Mouse (Mus musculus): ENCODE results near the gene Rtn2. TPM values are rescaled to one million over a fixed set of nuclear protein-coding genes. Genes with fewer than 3 reads are reported as not detected.
A peak's percentile ranks its signal among the peaks of the same experiment; 100 is the strongest.

Rtn2 gene
- polyA plus RNA-seq, 1 experiment from 2014 or later: 111 TPM

- H3K27me3 ChIP-seq (ENCODE audit: control insufficient read depth, insufficient read depth, low read depth, low read length): peaks cover 9% of the 10 kb centered on the region
- 0 out of 2 replicates have a peak overlapping the region, but pooled peaks have one; percentile 25 for H3K9ac ChIP-seq (ENCODE audit: low read depth, low read length)
- no peaks in the 10 kb centered on the region for H3K9me3 ChIP-seq (replicated peaks; ENCODE audit: control insufficient read depth, low read length, poor library complexity, severe bottlenecking)
- WGBS: 19% methylated on average over 10 of the region's 10 CpGs
- peaks cover 22% of the 10 kb centered on the region for H3K4me1 ChIP-seq (ENCODE audit: control insufficient read depth, insufficient read depth, low read length)
- no peak for ATAC-seq
- H3K27ac ChIP-seq (ENCODE audit: low read length): no peak overlapping the region
- H3K4me3 ChIP-seq (ENCODE audit: low read depth, low read length): no peak overlapping the region; the same call in 1 of the 2 replicates
- H3K4me2 ChIP-seq (ENCODE audit: low read length): peak overlapping the region; percentile 93
- H3K36me3 ChIP-seq (ENCODE audit: control insufficient read depth, insufficient read depth, low read length): no peaks in the 10 kb centered on the region
Measured at GRCm38 (mm10) chr7:19341250-19341649, 58.8 kb downstream of the Rtn2 start.

GRCm38 (mm10) chr7:19341761-19342409 is 59.5 kb downstream of the Rtn2 start:
- Histone ChIP-seq H3K9ac (ENCODE audit: low read depth, low read length) (peak overlapping the region; percentile 57), H3K36me3 (ENCODE audit: control insufficient read depth, insufficient read depth, low read length) (no peaks in the 10 kb centered on the region), H3K4me1 (ENCODE audit: control insufficient read depth, insufficient read depth, low read length) (peaks cover 24% of the 10 kb centered on the region), H3K9me3 (replicated peaks; ENCODE audit: control insufficient read depth, low read length, poor library complexity, severe bottlenecking) (no peaks in the 10 kb centered on the region), H3K27ac (ENCODE audit: low read length) (no peak overlapping the region), H3K27me3 (ENCODE audit: control insufficient read depth, insufficient read depth, low read depth, low read length) (peaks cover 9% of the 10 kb centered on the region), H3K4me2 (ENCODE audit: low read length) (peak overlapping the region; percentile 93), H3K4me3 (ENCODE audit: low read depth, low read length) (peak overlapping the region; percentile 44)
- ATAC-seq: no peak
- under 1% methylated on average over 39 of the region's 41 CpGs for WGBS

GRCm38 (mm10) chr7:19342481-19343027 is 60.1 kb downstream of the Rtn2 start:
- WGBS: under 1% methylated on average over 27 of the region's 27 CpGs
- Histone ChIP-seq H3K4me2 (ENCODE audit: low read length) (peak overlapping the region; percentile 93), H3K27ac (ENCODE audit: low read length) (no peak overlapping the region), H3K4me1 (ENCODE audit: control insufficient read depth, insufficient read depth, low read length) (peaks cover 24% of the 10 kb centered on the region), H3K4me3 (ENCODE audit: low read depth, low read length) (peak overlapping the region; percentile 44), H3K27me3 (ENCODE audit: control insufficient read depth, insufficient read depth, low read depth, low read length) (peaks cover 9% of the 10 kb centered on the region), H3K9ac (ENCODE audit: low read depth, low read length) (peak overlapping the region; percentile 57), H3K9me3 (replicated peaks; ENCODE audit: control insufficient read depth, low read length, poor library complexity, severe bottlenecking) (no peaks in the 10 kb centered on the region), H3K36me3 (ENCODE audit: control insufficient read depth, insufficient read depth, low read length) (no peaks in the 10 kb centered on the region)
- ATAC-seq: no peak

GRCm38 (mm10) chr7:19343210-19343808 is 60.9 kb downstream of the Rtn2 start:
- Histone ChIP-seq H3K9me3 (replicated peaks; ENCODE audit: control insufficient read depth, low read length, poor library complexity, severe bottlenecking) (no peaks in the 10 kb centered on the region), H3K27ac (ENCODE audit: low read length) (no peak overlapping the region), H3K4me1 (ENCODE audit: control insufficient read depth, insufficient read depth, low read length) (peaks cover 24% of the 10 kb centered on the region), H3K4me3 (ENCODE audit: low read depth, low read length) (no peak overlapping the region), H3K36me3 (ENCODE audit: control insufficient read depth, insufficient read depth, low read length) (0 out of 2 replicates have a peak, but pooled peaks cover under 1% of the 10 kb centered on the region), H3K4me2 (ENCODE audit: low read length) (no peak overlapping the region), H3K9ac (ENCODE audit: low read depth, low read length) (no peak overlapping the region), H3K27me3 (ENCODE audit: control insufficient read depth, insufficient read depth, low read depth, low read length) (peaks cover 9% of the 10 kb centered on the region)
- no peak for ATAC-seq
- under 1% methylated on average over 11 of the region's 11 CpGs for WGBS

GRCm38 (mm10) chr7:19344237-19344847 is 61.9 kb downstream of the Rtn2 start, which contains the start of gene Ercc1:
Ercc1 (plus strand) TSS chr7:19344778.
- ATAC-seq: peak; percentile 13; the same call in 1 of the 2 replicates
- Histone ChIP-seq H3K4me2 (ENCODE audit: low read length) (peak within 1 kb of the TSS; percentile 93), H3K4me3 (ENCODE audit: low read depth, low read length) (peak within 1 kb of the TSS; percentile 67), H3K36me3 (ENCODE audit: control insufficient read depth, insufficient read depth, low read length) (0 out of 2 replicates have a peak, but pooled peaks cover 2% of the 10 kb centered on the region), H3K27ac (ENCODE audit: low read length) (peak within 1 kb of the TSS; percentile 78), H3K9ac (ENCODE audit: low read depth, low read length) (peak within 1 kb of the TSS; percentile 74), H3K27me3 (ENCODE audit: control insufficient read depth, insufficient read depth, low read depth, low read length) (peaks cover 9% of the 10 kb centered on the region), H3K9me3 (replicated peaks; ENCODE audit: control insufficient read depth, low read length, poor library complexity, severe bottlenecking) (no peaks in the 10 kb centered on the region), H3K4me1 (ENCODE audit: control insufficient read depth, insufficient read depth, low read length) (peaks cover 24% of the 10 kb centered on the region)
- 28% methylated on average over 12 of the region's 12 CpGs for WGBS

GRCm38 (mm10) chr7:19344938-19345471 is 62.6 kb downstream of the Rtn2 start:
- WGBS: 0% methylated on average over 31 of the region's 31 CpGs

More at GRCm38 (mm10) chr7:19344938-19345471, 62.6 kb downstream of the Rtn2 start:
- H3K27ac ChIP-seq (ENCODE audit: low read length): peak overlapping the region; percentile 78
- peak overlapping the region; percentile 74 for H3K9ac ChIP-seq (ENCODE audit: low read depth, low read length)
- peak; percentile 94 for ATAC-seq
- H3K4me2 ChIP-seq (ENCODE audit: low read length): peak overlapping the region; percentile 93
- H3K4me1 ChIP-seq (ENCODE audit: control insufficient read depth, insufficient read depth, low read length): peaks cover 24% of the 10 kb centered on the region
- H3K36me3 ChIP-seq (ENCODE audit: control insufficient read depth, insufficient read depth, low read length): peaks cover 2% of the 10 kb centered on the region; the same call in 1 of the 2 replicates
- H3K9me3 ChIP-seq (replicated peaks; ENCODE audit: control insufficient read depth, low read length, poor library complexity, severe bottlenecking): no peaks in the 10 kb centered on the region
- H3K4me3 ChIP-seq (ENCODE audit: low read depth, low read length): peak overlapping the region; percentile 67
- peaks cover 9% of the 10 kb centered on the region for H3K27me3 ChIP-seq (ENCODE audit: control insufficient read depth, insufficient read depth, low read depth, low read length)

Other genes starting within 250 kb of the Rtn2 start
- 0.14 and 0.28 TPM in 2 replicates for gene Rsph6a, start 227.9 kb upstream of the Rtn2 start, polyA plus RNA-seq (2015; fragmentation: Nextera tagmentation; extraction: Ambion mirVana)
- 28.4 and 28.7 TPM in 2 replicates for gene Dmwd, start 206.4 kb upstream of the Rtn2 start, polyA plus RNA-seq (2015; fragmentation: Nextera tagmentation; extraction: Ambion mirVana)
- 6.9 and 8.1 TPM in 2 replicates for gene Dmpk, start 198.8 kb upstream of the Rtn2 start, polyA plus RNA-seq (2015; fragmentation: Nextera tagmentation; extraction: Ambion mirVana)
- 1.5 and 1.6 TPM in 2 replicates for gene Six5, start 188.0 kb upstream of the Rtn2 start, polyA plus RNA-seq (2015; fragmentation: Nextera tagmentation; extraction: Ambion mirVana)
- gene Gm4969, start 164.3 kb upstream of the Rtn2 start, polyA plus RNA-seq (2015; fragmentation: Nextera tagmentation; extraction: Ambion mirVana): 8.2 and 9.5 TPM in 2 replicates
- gene Fbxo46, start 162.8 kb upstream of the Rtn2 start, polyA plus RNA-seq (2015; fragmentation: Nextera tagmentation; extraction: Ambion mirVana): 18.2 and 21.1 TPM in 2 replicates
- 24.9 and 28.8 TPM in 2 replicates for gene Qpctl, start 133.3 kb upstream of the Rtn2 start, polyA plus RNA-seq (2015; fragmentation: Nextera tagmentation; extraction: Ambion mirVana)
- 105 TPM in 2 replicates for gene Snrpd2, start 132.9 kb upstream of the Rtn2 start, polyA plus RNA-seq (2015; fragmentation: Nextera tagmentation; extraction: Ambion mirVana)
- gene Gipr, start 116.5 kb upstream of the Rtn2 start, polyA plus RNA-seq (2015; fragmentation: Nextera tagmentation; extraction: Ambion mirVana): 4.0 and 4.8 TPM in 2 replicates
- 10.6 TPM in 2 replicates for gene Eml2, start 106.2 kb upstream of the Rtn2 start, polyA plus RNA-seq (2015; fragmentation: Nextera tagmentation; extraction: Ambion mirVana)
- 3.4 and 4.5 TPM in 2 replicates for gene Gpr4, start 70.1 kb upstream of the Rtn2 start, polyA plus RNA-seq (2015; fragmentation: Nextera tagmentation; extraction: Ambion mirVana)
- gene Opa3, start 54.3 kb upstream of the Rtn2 start, polyA plus RNA-seq (2015; fragmentation: Nextera tagmentation; extraction: Ambion mirVana): 33.8 and 36.5 TPM in 2 replicates
- 35.5 and 40.9 TPM in 2 replicates for gene Vasp, start 10.8 kb upstream of the Rtn2 start, polyA plus RNA-seq (2015; fragmentation: Nextera tagmentation; extraction: Ambion mirVana)
- 1.5 and 1.6 TPM in 2 replicates for gene Ppm1n, start 2.6 kb upstream of the Rtn2 start, polyA plus RNA-seq (2015; fragmentation: Nextera tagmentation; extraction: Ambion mirVana)
- gene Fosb, start 27.4 kb downstream of the Rtn2 start, polyA plus RNA-seq (2015; fragmentation: Nextera tagmentation; extraction: Ambion mirVana): 0.06 TPM in 2 replicates
- 80.1 and 82.4 TPM in 2 replicates for gene Ercc1, start 62.2 kb downstream of the Rtn2 start, polyA plus RNA-seq (2015; fragmentation: Nextera tagmentation; extraction: Ambion mirVana)
- 24.1 and 24.6 TPM in 2 replicates for gene Cd3eap, start 76.9 kb downstream of the Rtn2 start, polyA plus RNA-seq (2015; fragmentation: Nextera tagmentation; extraction: Ambion mirVana)
- gene Ppp1r13l, start 77.1 kb downstream of the Rtn2 start, polyA plus RNA-seq (2015; fragmentation: Nextera tagmentation; extraction: Ambion mirVana): 2.0 and 2.8 TPM in 2 replicates
- gene Ercc2, start 99.4 kb downstream of the Rtn2 start, polyA plus RNA-seq (2015; fragmentation: Nextera tagmentation; extraction: Ambion mirVana): 28.0 and 29.5 TPM in 2 replicates
- gene Klc3, start 121.5 kb downstream of the Rtn2 start, polyA plus RNA-seq (2015; fragmentation: Nextera tagmentation; extraction: Ambion mirVana): 1.4 and 1.7 TPM in 2 replicates
- 0.25 and 0.35 TPM in 2 replicates for gene Ckm, start 122.2 kb downstream of the Rtn2 start, polyA plus RNA-seq (2015; fragmentation: Nextera tagmentation; extraction: Ambion mirVana)
- 14.8 and 16.2 TPM in 2 replicates for gene Mark4, start 176.2 kb downstream of the Rtn2 start, polyA plus RNA-seq (2015; fragmentation: Nextera tagmentation; extraction: Ambion mirVana)
- 0.12 and 0.45 TPM in 2 replicates for gene Exoc3l2, start 180.7 kb downstream of the Rtn2 start, polyA plus RNA-seq (2015; fragmentation: Nextera tagmentation; extraction: Ambion mirVana)
- 3.9 and 4.2 TPM in 2 replicates for gene Bloc1s3, start 225.7 kb downstream of the Rtn2 start, polyA plus RNA-seq (2015; fragmentation: Nextera tagmentation; extraction: Ambion mirVana)
- gene Trappc6a, start 225.8 kb downstream of the Rtn2 start, polyA plus RNA-seq (2015; fragmentation: Nextera tagmentation; extraction: Ambion mirVana): 30.5 and 31.9 TPM in 2 replicates
- gene Nkpd1, start 235.2 kb downstream of the Rtn2 start, polyA plus RNA-seq (2015; fragmentation: Nextera tagmentation; extraction: Ambion mirVana): 0.88 and 0.92 TPM in 2 replicates